Mouse (Mus musculus): ENCODE data around the gene Stx8. TPM values are rescaled to one million over a fixed set of nuclear protein-coding genes. Genes with fewer than 3 reads are reported as not detected.

Gene Stx8
- polyA plus RNA-seq, 1 experiment = 35.8 TPM

GRCm38 (mm10) chr11:68023811-68024369, 57.9 kb downstream of the Stx8 start:
- Histone ChIP-seq H3K27me3 (ENCODE audit: control insufficient read depth, insufficient read depth, low read length, poor library complexity, severe bottlenecking) (no peaks in the 10 kb centered on the region), H3K27ac (ENCODE audit: insufficient read depth, low read length) (no peak overlapping the region), H3K9me3 (replicated peaks; ENCODE audit: control insufficient read depth, insufficient read depth, low read length, poor library complexity, severe bottlenecking) (peaks cover 5% of the 10 kb centered on the region; the same call in 1 of the 2 replicates)

GRCm38 (mm10) chr11:68026590-68026989, 60.6 kb downstream of the Stx8 start:
- H3K27me3 ChIP-seq (ENCODE audit: control insufficient read depth, insufficient read depth, low read length, poor library complexity, severe bottlenecking) = no peaks in the 10 kb centered on the region
- TF ChIP-seq POLR2A (IDR thresholded peaks at IDR 0.05; ENCODE audit: insufficient read depth, low read length) = no peak
- TF ChIP-seq CTCF (IDR thresholded peaks at IDR 0.05; ENCODE audit: low read depth, low read length) = no peak
- TF ChIP-seq EP300 (IDR thresholded peaks at IDR 0.05; ENCODE audit: insufficient read depth, low read depth, low read length) = no peak
- H3K9ac ChIP-seq (ENCODE audit: low read depth, poor library complexity, severe bottlenecking) = no peak overlapping the region
- no peaks in the 10 kb centered on the region for H3K4me1 ChIP-seq (ENCODE audit: control insufficient read depth, insufficient read depth, low read length)
- no peaks in the 10 kb centered on the region for H3K36me3 ChIP-seq (ENCODE audit: control insufficient read depth, insufficient read depth, low read length, poor library complexity, severe bottlenecking)
- no peak overlapping the region for H3K27ac ChIP-seq (ENCODE audit: insufficient read depth, low read length)
- no peaks in the 10 kb centered on the region for H3K9me3 ChIP-seq (replicated peaks; ENCODE audit: control insufficient read depth, insufficient read depth, low read length, poor library complexity, severe bottlenecking)
- H3K4me3 ChIP-seq (ENCODE audit: low read depth, low read length) = no peak overlapping the region

More at GRCm38 (mm10) chr11:68023811-68024369, 57.9 kb downstream of the Stx8 start:
- H3K36me3 ChIP-seq (ENCODE audit: control insufficient read depth, insufficient read depth, low read length, poor library complexity, severe bottlenecking) = no peaks in the 10 kb centered on the region
- H3K4me3 ChIP-seq (ENCODE audit: low read depth, low read length) = no peak overlapping the region
- TF ChIP-seq EP300 (IDR thresholded peaks at IDR 0.05; ENCODE audit: insufficient read depth, low read depth, low read length) (no peak), CTCF (IDR thresholded peaks at IDR 0.05; ENCODE audit: low read depth, low read length) (no peak), POLR2A (IDR thresholded peaks at IDR 0.05; ENCODE audit: insufficient read depth, low read length) (no peak)
- H3K9ac ChIP-seq (ENCODE audit: low read depth, poor library complexity, severe bottlenecking) = no peak overlapping the region
- no peaks in the 10 kb centered on the region for H3K4me1 ChIP-seq (ENCODE audit: control insufficient read depth, insufficient read depth, low read length)

GRCm38 (mm10) chr11:68029079-68029478, 63.1 kb downstream of the Stx8 start:
- TF ChIP-seq CTCF (IDR thresholded peaks at IDR 0.05; ENCODE audit: low read depth, low read length) (no peak), EP300 (IDR thresholded peaks at IDR 0.05; ENCODE audit: insufficient read depth, low read depth, low read length) (no peak), POLR2A (IDR thresholded peaks at IDR 0.05; ENCODE audit: insufficient read depth, low read length) (no peak)
- no peaks in the 10 kb centered on the region for H3K27me3 ChIP-seq (ENCODE audit: control insufficient read depth, insufficient read depth, low read length, poor library complexity, severe bottlenecking)
- no peaks in the 10 kb centered on the region for H3K4me1 ChIP-seq (ENCODE audit: control insufficient read depth, insufficient read depth, low read length)
- no peak overlapping the region for H3K4me3 ChIP-seq (ENCODE audit: low read depth, low read length)
- no peak overlapping the region for H3K27ac ChIP-seq (ENCODE audit: insufficient read depth, low read length)
- no peak overlapping the region for H3K9ac ChIP-seq (ENCODE audit: low read depth, poor library complexity, severe bottlenecking)
- H3K36me3 ChIP-seq (ENCODE audit: control insufficient read depth, insufficient read depth, low read length, poor library complexity, severe bottlenecking) = no peaks in the 10 kb centered on the region
- no peaks in the 10 kb centered on the region for H3K9me3 ChIP-seq (replicated peaks; ENCODE audit: control insufficient read depth, insufficient read depth, low read length, poor library complexity, severe bottlenecking)

- no peak overlapping the region for H3K4me3 ChIP-seq (ENCODE audit: low read depth, low read length)
- no peaks in the 10 kb centered on the region for H3K4me1 ChIP-seq (ENCODE audit: control insufficient read depth, insufficient read depth, low read length)
These were observed 63.9 kb downstream of the Stx8 start for GRCm38 (mm10) chr11:68029871-68030270.

GRCm38 (mm10) chr11:68030771-68031170, 64.8 kb downstream of the Stx8 start:
- no peak overlapping the region for H3K27ac ChIP-seq (ENCODE audit: insufficient read depth, low read length)
- H3K4me3 ChIP-seq (ENCODE audit: low read depth, low read length) = no peak overlapping the region

More at GRCm38 (mm10) chr11:68029871-68030270, 63.9 kb downstream of the Stx8 start:
- Histone ChIP-seq H3K9ac (ENCODE audit: low read depth, poor library complexity, severe bottlenecking) (no peak overlapping the region), H3K36me3 (ENCODE audit: control insufficient read depth, insufficient read depth, low read length, poor library complexity, severe bottlenecking) (no peaks in the 10 kb centered on the region), H3K27me3 (ENCODE audit: control insufficient read depth, insufficient read depth, low read length, poor library complexity, severe bottlenecking) (no peaks in the 10 kb centered on the region), H3K9me3 (replicated peaks; ENCODE audit: control insufficient read depth, insufficient read depth, low read length, poor library complexity, severe bottlenecking) (no peaks in the 10 kb centered on the region), H3K27ac (ENCODE audit: insufficient read depth, low read length) (no peak overlapping the region)
- TF ChIP-seq CTCF (IDR thresholded peaks at IDR 0.05; ENCODE audit: low read depth, low read length) = no peak
- no peak for TF ChIP-seq EP300 (IDR thresholded peaks at IDR 0.05; ENCODE audit: insufficient read depth, low read depth, low read length)
- no peak for TF ChIP-seq POLR2A (IDR thresholded peaks at IDR 0.05; ENCODE audit: insufficient read depth, low read length)

GRCm38 (mm10) chr11:68032448-68032847, 66.5 kb downstream of the Stx8 start:
- TF ChIP-seq EP300 (IDR thresholded peaks at IDR 0.05; ENCODE audit: insufficient read depth, low read depth, low read length) = no peak
- no peak for TF ChIP-seq POLR2A (IDR thresholded peaks at IDR 0.05; ENCODE audit: insufficient read depth, low read length)
- no peak for TF ChIP-seq CTCF (IDR thresholded peaks at IDR 0.05; ENCODE audit: low read depth, low read length)
- no peaks in the 10 kb centered on the region for H3K4me1 ChIP-seq (ENCODE audit: control insufficient read depth, insufficient read depth, low read length)
- no peak overlapping the region for H3K4me3 ChIP-seq (ENCODE audit: low read depth, low read length)

More at GRCm38 (mm10) chr11:68030771-68031170, 64.8 kb downstream of the Stx8 start:
- H3K9me3 ChIP-seq (replicated peaks; ENCODE audit: control insufficient read depth, insufficient read depth, low read length, poor library complexity, severe bottlenecking) = no peaks in the 10 kb centered on the region
- no peaks in the 10 kb centered on the region for H3K36me3 ChIP-seq (ENCODE audit: control insufficient read depth, insufficient read depth, low read length, poor library complexity, severe bottlenecking)
- no peak for TF ChIP-seq EP300 (IDR thresholded peaks at IDR 0.05; ENCODE audit: insufficient read depth, low read depth, low read length)
- TF ChIP-seq POLR2A (IDR thresholded peaks at IDR 0.05; ENCODE audit: insufficient read depth, low read length) = no peak
- H3K27me3 ChIP-seq (ENCODE audit: control insufficient read depth, insufficient read depth, low read length, poor library complexity, severe bottlenecking) = no peaks in the 10 kb centered on the region
- H3K9ac ChIP-seq (ENCODE audit: low read depth, poor library complexity, severe bottlenecking) = no peak overlapping the region
- no peaks in the 10 kb centered on the region for H3K4me1 ChIP-seq (ENCODE audit: control insufficient read depth, insufficient read depth, low read length)

More at GRCm38 (mm10) chr11:68032448-68032847, 66.5 kb downstream of the Stx8 start:
- no peak overlapping the region for H3K9ac ChIP-seq (ENCODE audit: low read depth, poor library complexity, severe bottlenecking)
- H3K27me3 ChIP-seq (ENCODE audit: control insufficient read depth, insufficient read depth, low read length, poor library complexity, severe bottlenecking) = no peaks in the 10 kb centered on the region
- no peak overlapping the region for H3K27ac ChIP-seq (ENCODE audit: insufficient read depth, low read length)
- H3K36me3 ChIP-seq (ENCODE audit: control insufficient read depth, insufficient read depth, low read length, poor library complexity, severe bottlenecking) = no peaks in the 10 kb centered on the region
- H3K9me3 ChIP-seq (replicated peaks; ENCODE audit: control insufficient read depth, insufficient read depth, low read length, poor library complexity, severe bottlenecking) = no peaks in the 10 kb centered on the region; the same call in 1 of the 2 replicates

Measured in ES-Bruce4 (cell line).